ENCODE assay signal across 25 mouse cellular contexts in the genomic region with DNA sequence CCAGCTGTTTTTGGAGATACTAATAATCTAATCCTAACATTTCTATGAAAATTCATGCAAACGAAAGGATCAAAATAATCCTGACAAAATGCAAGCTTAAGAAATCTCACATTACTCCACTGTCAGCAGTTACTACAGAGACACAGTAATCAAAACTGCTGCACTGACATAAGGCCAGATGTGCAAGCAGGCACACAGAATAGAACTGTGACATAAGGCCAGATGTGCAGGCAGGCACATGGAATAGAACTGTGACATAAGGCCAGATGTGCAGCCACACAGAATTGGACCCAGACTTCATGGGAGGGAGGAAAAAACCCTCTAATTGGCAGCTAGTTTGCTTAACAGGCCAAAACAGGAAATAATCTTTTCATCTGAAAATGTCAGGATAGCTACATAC. TPM values are rescaled to one million over a fixed set of nuclear protein-coding genes. Genes with fewer than 3 reads are reported as not detected.
DNase-seq lines count a peak whose midpoint lies in the region; ATAC-seq and TF ChIP-seq lines count a peak whose summit lies in the region.
"Had no signal": no experiment of that assay in that cellular context is flagged by ENCODE, and none has a peak within 500 bp of the region (broad histone marks: within the 10 kb centered on the region; RNA-seq: fewer than 3 reads in every experiment).

No protein-coding gene starts in this region.

- no peak for TF ChIP-seq CTCF in forebrain, postnatal 0 days (IDR thresholded peaks at IDR 0.05; ENCODE audit: low read depth)

- no peak overlapping the region for H3K27ac ChIP-seq in forebrain, embryonic 14.5 days (ENCODE audit: low read depth, low read length)
- no peak overlapping the region for H3K27ac ChIP-seq in forebrain, embryonic 12.5 days
- H3K27ac ChIP-seq in forebrain, postnatal 0 days (ENCODE audit: low read depth, low read length) = no peak overlapping the region
- H3K27ac ChIP-seq in forebrain, embryonic 11.5 days (ENCODE audit: low read depth, low read length) = no peak overlapping the region
- H3K27ac ChIP-seq in embryonic facial prominence, embryonic 14.5 days (replicated peaks; ENCODE audit: low read depth, low read length) = no peak overlapping the region
- H3K27ac ChIP-seq: embryonic facial prominence, embryonic 13.5 days; gastrocnemius, adult 2 months; hindbrain, embryonic 12.5 days; hindbrain, embryonic 15.5 days had no signal

- 81% methylated on average over 1 of the region's 1 CpGs for WGBS in forebrain, embryonic 14.5 days
- 96% methylated on average over 1 of the region's 1 CpGs for WGBS in forebrain, embryonic 12.5 days
- 71% methylated on average over 1 of the region's 1 CpGs for WGBS in forebrain, postnatal 0 days
- 81% methylated on average over 1 of the region's 1 CpGs for WGBS in forebrain, embryonic 11.5 days
- 49% methylated on average over 1 of the region's 1 CpGs for WGBS in embryonic facial prominence, embryonic 14.5 days

- H3K4me1 ChIP-seq in forebrain, embryonic 14.5 days (ENCODE audit: control insufficient read depth, insufficient read depth, low read length) = no peaks in the 10 kb centered on the region
- H3K4me1 ChIP-seq in forebrain, embryonic 12.5 days = no peaks in the 10 kb centered on the region
- H3K4me1 ChIP-seq in forebrain, postnatal 0 days (ENCODE audit: insufficient read depth) = no peaks in the 10 kb centered on the region
- no peaks in the 10 kb centered on the region for H3K4me1 ChIP-seq in forebrain, embryonic 11.5 days (replicated peaks; ENCODE audit: control insufficient read depth, insufficient read depth, low read length)
- H3K4me1 ChIP-seq in embryonic facial prominence, embryonic 14.5 days (ENCODE audit: control insufficient read depth, insufficient read depth, low read length) = no peaks in the 10 kb centered on the region
- H3K4me1 ChIP-seq: embryonic facial prominence, embryonic 13.5 days; hindbrain, embryonic 12.5 days; hindbrain, embryonic 15.5 days had no signal

- DNase-seq in forebrain, embryonic 14.5 days (ENCODE audit: low spot score) = no peak
- DNase-seq in forebrain, postnatal 0 days = peak; percentile 25
- DNase-seq in forebrain, embryonic 11.5 days (ENCODE audit: low spot score) = no peak
- DNase-seq in embryonic facial prominence, embryonic 14.5 days (ENCODE audit: low spot score) = peak; percentile 26
- DNase-seq in testis, postnatal 14 days (ENCODE audit: low spot score) = no peak
- DNase-seq: adrenal gland, adult 8-10 months; adrenal gland, postnatal 25 days; cerebellum, adult 18-20 months; cerebellum, adult 9-10 months; cerebellum, postnatal 14 days; gastrocnemius, adult 2 months; gastrocnemius, postnatal 14 days; heart, adult 11 months; kidney, adult 2 months had no signal

- no peak overlapping the region for H3K4me2 ChIP-seq in forebrain, embryonic 14.5 days (ENCODE audit: low read length)
- H3K4me2 ChIP-seq in forebrain, embryonic 12.5 days = no peak overlapping the region
- H3K4me2 ChIP-seq in forebrain, postnatal 0 days (ENCODE audit: low read depth) = no peak overlapping the region
- no peak overlapping the region for H3K4me2 ChIP-seq in forebrain, embryonic 11.5 days (ENCODE audit: low read depth, low read length, severe bottlenecking)
- H3K4me2 ChIP-seq in embryonic facial prominence, embryonic 14.5 days (ENCODE audit: low read depth, low read length) = no peak overlapping the region
- H3K4me2 ChIP-seq: embryonic facial prominence, embryonic 13.5 days; heart, embryonic 11.5 days; hindbrain, embryonic 12.5 days; hindbrain, embryonic 15.5 days had no signal

- peak; percentile 34; the same call in 1 of the 2 replicates for ATAC-seq in forebrain, embryonic 14.5 days
- ATAC-seq in forebrain, embryonic 12.5 days (ENCODE audit: low FRiP score) = no peak
- peak; percentile 74 for ATAC-seq in forebrain, postnatal 0 days
- no peak for ATAC-seq in forebrain, embryonic 11.5 days (replicated peaks; ENCODE audit: low FRiP score)
- ATAC-seq in embryonic facial prominence, embryonic 14.5 days (ENCODE audit: low read depth) = no peak
- ATAC-seq: CD4-positive, CD25-positive, alpha-beta regulatory T cell, adult 4 months; intestine, postnatal 0 days had no signal

- H3K27me3 ChIP-seq in forebrain, embryonic 14.5 days (replicated peaks; ENCODE audit: control insufficient read depth, insufficient read depth, low read length) = no peaks in the 10 kb centered on the region
- no peaks in the 10 kb centered on the region for H3K27me3 ChIP-seq in forebrain, embryonic 12.5 days
- H3K27me3 ChIP-seq in forebrain, postnatal 0 days (ENCODE audit: insufficient read depth, low read length) = no peaks in the 10 kb centered on the region
- H3K27me3 ChIP-seq in forebrain, embryonic 11.5 days (ENCODE audit: control insufficient read depth, insufficient read depth, low read length) = no peaks in the 10 kb centered on the region
- no peaks in the 10 kb centered on the region for H3K27me3 ChIP-seq in embryonic facial prominence, embryonic 14.5 days (replicated peaks; ENCODE audit: control insufficient read depth, insufficient read depth, low read length)
- H3K27me3 ChIP-seq: embryonic facial prominence, embryonic 13.5 days; hindbrain, embryonic 12.5 days; hindbrain, embryonic 15.5 days had no signal

- H3K9me3 ChIP-seq in forebrain, embryonic 14.5 days (replicated peaks; ENCODE audit: control insufficient read depth, low read length) = no peaks in the 10 kb centered on the region
- H3K9me3 ChIP-seq in forebrain, embryonic 12.5 days = no peaks in the 10 kb centered on the region
- H3K9me3 ChIP-seq in forebrain, postnatal 0 days (ENCODE audit: low read length) = no peaks in the 10 kb centered on the region
- H3K9me3 ChIP-seq in forebrain, embryonic 11.5 days (ENCODE audit: control insufficient read depth, low read length) = no peaks in the 10 kb centered on the region
- H3K9me3 ChIP-seq in embryonic facial prominence, embryonic 14.5 days (ENCODE audit: control insufficient read depth, low read length) = no peaks in the 10 kb centered on the region
- H3K9me3 ChIP-seq: embryonic facial prominence, embryonic 13.5 days; hindbrain, embryonic 12.5 days; hindbrain, embryonic 15.5 days had no signal

- H3K4me3 ChIP-seq in forebrain, embryonic 14.5 days (ENCODE audit: low read depth, low read length) = no peak overlapping the region
- no peak overlapping the region for H3K4me3 ChIP-seq in forebrain, embryonic 12.5 days (replicated peaks)
- H3K4me3 ChIP-seq in forebrain, postnatal 0 days (ENCODE audit: low read depth, low read length) = no peak overlapping the region
- no peak overlapping the region for H3K4me3 ChIP-seq in forebrain, embryonic 11.5 days (ENCODE audit: low read depth, low read length)
- H3K4me3 ChIP-seq in embryonic facial prominence, embryonic 14.5 days (ENCODE audit: low read depth, low read length) = no peak overlapping the region
- H3K4me3 ChIP-seq: embryonic facial prominence, embryonic 13.5 days; gastrocnemius, adult 2 months; hindbrain, embryonic 12.5 days; hindbrain, embryonic 15.5 days had no signal

- no peaks in the 10 kb centered on the region for H3K36me3 ChIP-seq in forebrain, embryonic 14.5 days (ENCODE audit: control insufficient read depth, insufficient read depth, low read length)
- no peaks in the 10 kb centered on the region for H3K36me3 ChIP-seq in forebrain, embryonic 12.5 days (replicated peaks)
- no peaks in the 10 kb centered on the region for H3K36me3 ChIP-seq in forebrain, postnatal 0 days (ENCODE audit: insufficient read depth)
- H3K36me3 ChIP-seq in forebrain, embryonic 11.5 days (ENCODE audit: control insufficient read depth, insufficient read depth, low read length) = no peaks in the 10 kb centered on the region
- no peaks in the 10 kb centered on the region for H3K36me3 ChIP-seq in embryonic facial prominence, embryonic 14.5 days (ENCODE audit: control insufficient read depth, insufficient read depth, low read length)
- H3K36me3 ChIP-seq: embryonic facial prominence, embryonic 13.5 days; hindbrain, embryonic 12.5 days; hindbrain, embryonic 15.5 days had no signal

- no peak overlapping the region for H3K9ac ChIP-seq in forebrain, embryonic 14.5 days (ENCODE audit: low read length)
- no peak overlapping the region for H3K9ac ChIP-seq in forebrain, embryonic 12.5 days
- no peak overlapping the region for H3K9ac ChIP-seq in forebrain, postnatal 0 days
- no peak overlapping the region for H3K9ac ChIP-seq in forebrain, embryonic 11.5 days (ENCODE audit: low read length)
- no peak overlapping the region for H3K9ac ChIP-seq in embryonic facial prominence, embryonic 14.5 days (ENCODE audit: low read depth, low read length)
- H3K9ac ChIP-seq: embryonic facial prominence, embryonic 13.5 days; hindbrain, embryonic 12.5 days; hindbrain, embryonic 15.5 days had no signal

RNA-seq across cellular contexts. Expression of a gene that starts 16.5 kb away (rescaled TPM):
- polyA plus RNA-seq in forebrain, embryonic 14.5 days (2014; fragmentation: Nextera tagmentation; extraction: Ambion mirVana) = 59.9 and 76.7 TPM in 2 replicates
- polyA plus RNA-seq in forebrain, embryonic 12.5 days (2016; fragmentation: Nextera tagmentation; extraction: Ambion mirVana) = 14.3 and 18.2 TPM in 2 replicates
- total RNA-seq in forebrain, postnatal 0 days (2014; rRNA removed) = 58.2 and 70.6 TPM in 2 replicates
- 107 and 108 TPM in 2 replicates for polyA plus RNA-seq in forebrain, postnatal 0 days (2015; fragmentation: Nextera tagmentation; extraction: Ambion mirVana)
- 6.8 and 9.0 TPM in 2 replicates for polyA plus RNA-seq in forebrain, embryonic 11.5 days (2014; fragmentation: Nextera tagmentation; extraction: Ambion mirVana)
- polyA plus RNA-seq in embryonic facial prominence, embryonic 14.5 days (2014; fragmentation: Nextera tagmentation; extraction: Ambion mirVana) = 17.0 and 18.0 TPM in 2 replicates
- total RNA-seq: adrenal gland, adult 8-10 months; adrenal gland, postnatal 25 days; gastrocnemius, adult 2 months; gastrocnemius, postnatal 14 days; gastrocnemius, postnatal 4 days; hematopoietic stem cell, adult 5-6 weeks; MEL had no signal
- polyA plus RNA-seq: C2C12; CD4-positive, CD25-positive, alpha-beta regulatory T cell, adult 4 months; kidney, adult 2 months had no signal

Comparison
In these comparisons a context has a peak if more than half of its experiments do, and no peak if none do; other contexts are left out.
1. ATAC-seq: peak in forebrain, embryonic 14.5 days (single experiment) and forebrain, postnatal 0 days (single experiment); none in forebrain, embryonic 12.5 days (single experiment), forebrain, embryonic 11.5 days (single experiment) and embryonic facial prominence, embryonic 14.5 days (single experiment).
2. DNase-seq: peak in forebrain, postnatal 0 days (single experiment) and embryonic facial prominence, embryonic 14.5 days (single experiment); none in forebrain, embryonic 14.5 days (single experiment), forebrain, embryonic 11.5 days (single experiment) and testis, postnatal 14 days (single experiment).